Mouse (Mus musculus): ENCODE data around the gene Slc8a1. TPM values are rescaled to one million over a fixed set of nuclear protein-coding genes. Genes with fewer than 3 reads are reported as not detected.

Gene Slc8a1
- total and polyA plus RNA-seq, 3 experiments, result not detected

- Histone ChIP-seq H3K9me3 (replicated peaks; ENCODE audit: low read length) (peaks cover 48% of the 10 kb centered on the region), H3K27ac (ENCODE audit: insufficient read depth, low read depth) (no peak overlapping the region), H3K27me3 (replicated peaks) (no peaks in the 10 kb centered on the region), H3K4me1 (ENCODE audit: control insufficient read depth in 1 of 2, insufficient read depth in 2 of 2) (no peaks in the 10 kb centered on the region), H3K4me2 (ENCODE audit: insufficient read depth, low read depth, poor library complexity, severe bottlenecking) (no peak overlapping the region), H3K36me3 (replicated peaks in 1 of 2; ENCODE audit: control insufficient read depth in 1 of 2, insufficient read depth in 1 of 2, low read length in 1 of 2) (no peaks in the 10 kb centered on the region), H3K9ac (ENCODE audit: insufficient read depth, low read depth) (no peak overlapping the region), H3K79me2 (replicated peaks; ENCODE audit: control insufficient read depth, extremely low read depth, insufficient read depth, poor library complexity, severe bottlenecking) (no peaks in the 10 kb centered on the region), H3K4me3 (replicated peaks in 1 of 3; ENCODE audit: low read depth in 2 of 3, low read length in 2 of 3, poor library complexity in 1 of 3) (no peak overlapping the region)
- dilution Hi-C loops (cut with MboI; ENCODE audit: extremely low pct_ligation_motif_present, extremely low pct_unique_long_range_greater_than_20kb, low sequenced_read_pairs), result no loop called here
- in situ Hi-C loops (cut with MboI; ENCODE audit: low pct_ligation_motif_present, low pct_unique_long_range_greater_than_20kb, low sequenced_read_pairs), result no loop called here
- DNase-seq (ENCODE audit: extremely low read depth), result no peak
- TF ChIP-seq BHLHE40 (IDR thresholded peaks at IDR 0.05; ENCODE audit: low read depth, low read length) (no peak), MAZ (IDR thresholded peaks at IDR 0.05; ENCODE audit: low read depth, low read length) (no peak), TCF12 (IDR thresholded peaks at IDR 0.05; ENCODE audit: low read depth, low read length) (no peak), SMC3 (IDR thresholded peaks at IDR 0.05; ENCODE audit: low read depth, low read length) (no peak), MEF2A (IDR thresholded peaks at IDR 0.05; ENCODE audit: borderline replicate concordance, low read depth, low read length) (no peak), ETS1 (conservative IDR thresholded peaks at IDR 0.05; ENCODE audit: low read depth, low read length) (no peak), USF1 (IDR thresholded peaks at IDR 0.05; ENCODE audit: low read depth, low read length) (no peak), HCFC1 (IDR thresholded peaks at IDR 0.05; ENCODE audit: low read depth, low read length) (no peak), ZMIZ1 (IDR thresholded peaks at IDR 0.05; ENCODE audit: low read depth, low read length) (no peak), ZKSCAN1 (IDR thresholded peaks at IDR 0.05; ENCODE audit: borderline replicate concordance, low read depth, low read length) (no peak), JUN (IDR thresholded peaks at IDR 0.05; ENCODE audit: insufficient read depth, low read depth, low read length) (no peak)
These were observed 258.4 kb downstream of the Slc8a1 start for GRCm38 (mm10) chr17:81479807-81480206.

GRCm38 (mm10) chr17:81477420-81477819 is 260.8 kb downstream of the Slc8a1 start:
- H3K9me3 ChIP-seq (replicated peaks; ENCODE audit: low read length), result peaks cover 36% of the 10 kb centered on the region
- DNase-seq (ENCODE audit: extremely low read depth), result no peak
- TF ChIP-seq MAFK (IDR thresholded peaks at IDR 0.05; ENCODE audit: insufficient replicate concordance, low read length) (no peak), ZNF384 (IDR thresholded peaks at IDR 0.05; ENCODE audit: low read depth, low read length) (no peak), TCF12 (IDR thresholded peaks at IDR 0.05; ENCODE audit: low read depth, low read length) (no peak), CHD2 (IDR thresholded peaks at IDR 0.05; ENCODE audit: low read length) (no peak), HCFC1 (IDR thresholded peaks at IDR 0.05; ENCODE audit: low read depth, low read length) (no peak), UBTF (IDR thresholded peaks at IDR 0.05; ENCODE audit: low read depth, low read length) (no peak), USF2 (conservative IDR thresholded peaks at IDR 0.05; ENCODE audit: low read depth, low read length) (no peak), POLR2A (IDR thresholded peaks at IDR 0.05; ENCODE audit: low read depth, low read length) (no peak)
- in situ Hi-C loops (cut with MboI; ENCODE audit: low pct_ligation_motif_present, low pct_unique_long_range_greater_than_20kb, low sequenced_read_pairs), result no loop called here
- H3K27ac ChIP-seq (ENCODE audit: insufficient read depth, low read depth), result no peak overlapping the region
- H3K4me3 ChIP-seq (replicated peaks in 1 of 3; ENCODE audit: low read depth in 2 of 3, low read length in 2 of 3, poor library complexity in 1 of 3), result no peak overlapping the region
- H3K4me1 ChIP-seq (ENCODE audit: control insufficient read depth in 1 of 2, insufficient read depth in 2 of 2), result no peaks in the 10 kb centered on the region
- dilution Hi-C loops (cut with MboI; ENCODE audit: extremely low pct_ligation_motif_present, extremely low pct_unique_long_range_greater_than_20kb, low sequenced_read_pairs), result no loop called here
- no peaks in the 10 kb centered on the region for H3K36me3 ChIP-seq (replicated peaks in 1 of 2; ENCODE audit: control insufficient read depth in 1 of 2, insufficient read depth in 1 of 2, low read length in 1 of 2)
- H3K4me2 ChIP-seq (ENCODE audit: insufficient read depth, low read depth, poor library complexity, severe bottlenecking), result no peak overlapping the region
- H3K27me3 ChIP-seq (replicated peaks), result no peaks in the 10 kb centered on the region
- no peaks in the 10 kb centered on the region for H3K79me2 ChIP-seq (replicated peaks; ENCODE audit: control insufficient read depth, extremely low read depth, insufficient read depth, poor library complexity, severe bottlenecking)
- no peak overlapping the region for H3K9ac ChIP-seq (ENCODE audit: insufficient read depth, low read depth)
